Mouse (Mus musculus) MEL (cell line): ENCODE measurements around the gene Lhpp.

ENCODE experiments used
- BHLHE40 ChIP-seq: IDR thresholded peaks from 2 replicates; pipeline ENCODE4 v1.6.1; 2012; ENCODE audit warnings: low read depth, mild to moderate bottlenecking, inconsistent platforms, low read length, improper control_type of control experiment, borderline replicate concordance
- CTCF ChIP-seq, 3 experiments: IDR thresholded peaks in 2 of 3; conservative IDR thresholded peaks in 1 of 3; 2 replicates each; pipeline ENCODE4 v1.5.1; 2011 to 2012; ENCODE audit warnings: low read length in 3 of 3, low read depth in 2 of 3, mild to moderate bottlenecking in 2 of 3, improper control_type of control experiment in 1 of 3, inconsistent platforms in 1 of 3, mixed read lengths in 1 of 3, moderate library complexity in 1 of 3; ENCODE audit not compliant: control insufficient read depth in 1 of 3, insufficient read depth in 1 of 3, poor library complexity in 1 of 3, severe bottlenecking in 1 of 3
- ELF1 ChIP-seq: IDR thresholded peaks from 2 replicates; pipeline ENCODE4 v1.6.1; 2014; ENCODE audit warnings: low read depth, mild to moderate bottlenecking, inconsistent platforms, low read length, improper control_type of control experiment, moderate library complexity
- MAFK ChIP-seq: IDR thresholded peaks from 2 replicates; pipeline ENCODE4 v1.6.1; 2011; ENCODE audit warnings: low read depth, mild to moderate bottlenecking, low read length, improper control_type of control experiment, borderline replicate concordance
- ZMIZ1 ChIP-seq: IDR thresholded peaks from 2 replicates; pipeline ENCODE4 v1.6.1; 2012; ENCODE audit warnings: low read depth, mild to moderate bottlenecking, inconsistent platforms, low read length, improper control_type of control experiment, moderate library complexity

- TF ChIP-seq CTCF (IDR thresholded peaks at IDR 0.05 in 2 of 3, conservative IDR thresholded peaks at IDR 0.05 in 1 of 3; ENCODE audit: control insufficient read depth in 1 of 3, insufficient read depth in 1 of 3, low read depth in 2 of 3, low read length in 3 of 3, poor library complexity in 1 of 3, severe bottlenecking in 1 of 3) (no peak), ZMIZ1 (no peak), MAFK (no peak), BHLHE40 (no peak), ELF1 (no peak)
These were observed 123.8 kb downstream of the Lhpp start for GRCm38 (mm10) chr7:132734222-132734621.
